Mouse (Mus musculus) ES-E14 (cell line): ENCODE measurements around the gene Prpsap1. TPM values are rescaled to one million over a fixed set of nuclear protein-coding genes. Genes with fewer than 3 reads are reported as not detected.

Source experiments
- DNase-seq: peaks from one replicate; pipeline ENCODE4 v3.0.0-alpha.2; 2013; ENCODE audit warnings: low read depth, low spot score
- H3K27ac ChIP-seq: 2 replicates; pipeline ENCODE4 v1.5.1; 2012; ENCODE audit warnings: low read depth, mild to moderate bottlenecking, low read length, moderate library complexity, mixed read lengths; ENCODE audit not compliant: poor library complexity, insufficient read depth, severe bottlenecking
- H3K36me3 ChIP-seq: 2 replicates; pipeline ENCODE4 v1.6.1; 2012; ENCODE audit warnings: mild to moderate bottlenecking, low read length, moderate library complexity, mixed read lengths; ENCODE audit not compliant: control insufficient read depth, poor library complexity, insufficient read depth, severe bottlenecking
- H3K4me1 ChIP-seq, 2 experiments: fragments of 150-350 bp in 1 of 2; sonication (generic) in 1 of 2; 2 replicates each; pipeline ENCODE4 v1.6.1; 2012; ENCODE audit warnings: low read length in 2 of 2, mild to moderate bottlenecking in 1 of 2, mixed read lengths in 1 of 2; ENCODE audit not compliant: control insufficient read depth in 2 of 2, insufficient read depth in 2 of 2, poor library complexity in 1 of 2
- H3K4me3 ChIP-seq, 2 experiments: fragments of 150-350 bp in 1 of 2; sonication (generic) in 1 of 2; 2 replicates each; pipeline ENCODE4 v1.5.1; 2012; ENCODE audit warnings: low read length in 2 of 2, low read depth in 1 of 2, mild to moderate bottlenecking in 1 of 2, mixed read lengths in 1 of 2; ENCODE audit not compliant: insufficient read depth in 1 of 2, poor library complexity in 1 of 2, severe bottlenecking in 1 of 2
- H3K9ac ChIP-seq: 2 replicates; pipeline ENCODE4 v1.6.1; 2012; ENCODE audit warnings: low read depth, mild to moderate bottlenecking, low read length, mixed read lengths; ENCODE audit not compliant: poor library complexity, insufficient read depth, severe bottlenecking
- H3K9me3 ChIP-seq: fragments of 150-350 bp; sonication (generic); 2 replicates; pipeline ENCODE4 v1.6.1; 2012; ENCODE audit warnings: low read depth, mild to moderate bottlenecking, low read length; ENCODE audit not compliant: control insufficient read depth, insufficient read depth
- CHD2 ChIP-seq: IDR thresholded peaks from 2 replicates; pipeline ENCODE4 v1.6.1; 2014; ENCODE audit warnings: mild to moderate bottlenecking, low read depth, low read length, inconsistent platforms
- HCFC1 ChIP-seq: IDR thresholded peaks from 2 replicates; pipeline ENCODE4 v1.6.1; 2012; ENCODE audit warnings: low read length, inconsistent platforms, borderline replicate concordance; ENCODE audit not compliant: insufficient read depth
- MAFK ChIP-seq: IDR thresholded peaks from 2 replicates; pipeline ENCODE4 v1.6.1; 2014; ENCODE audit warnings: mild to moderate bottlenecking, low read depth, low read length, inconsistent platforms; ENCODE audit not compliant: insufficient read depth
- ZC3H11A ChIP-seq: IDR thresholded peaks from 2 replicates; pipeline ENCODE4 v1.6.1; 2012; ENCODE audit warnings: low read depth, mild to moderate bottlenecking, inconsistent platforms, low read length, borderline replicate concordance
- ZNF384 ChIP-seq: IDR thresholded peaks from 2 replicates; pipeline ENCODE4 v1.6.1; 2012; ENCODE audit warnings: low read depth, low read length, inconsistent platforms
- in situ Hi-C, 2 experiments: fragments of 600-800 bp; cut with MboI; formaldehyde crosslinking; loops; one replicate each; pipeline ENCODE4 v1.15.1; 2025; ENCODE audit warnings: low sequenced_read_pairs in 2 of 2, inconsistent platforms in 1 of 2; ENCODE audit not compliant: unreplicated experiment in 2 of 2
- total RNA-seq: library from RNA; depleted of rRNA; stranded (reverse); fragments of 300-350 nt; gene quantifications from 2 replicates; pipeline ENCODE4 v1.2.3, GENCODE M21; 2012

Prpsap1 gene
- total RNA-seq, 1 experiment = 121 TPM

DNA sequence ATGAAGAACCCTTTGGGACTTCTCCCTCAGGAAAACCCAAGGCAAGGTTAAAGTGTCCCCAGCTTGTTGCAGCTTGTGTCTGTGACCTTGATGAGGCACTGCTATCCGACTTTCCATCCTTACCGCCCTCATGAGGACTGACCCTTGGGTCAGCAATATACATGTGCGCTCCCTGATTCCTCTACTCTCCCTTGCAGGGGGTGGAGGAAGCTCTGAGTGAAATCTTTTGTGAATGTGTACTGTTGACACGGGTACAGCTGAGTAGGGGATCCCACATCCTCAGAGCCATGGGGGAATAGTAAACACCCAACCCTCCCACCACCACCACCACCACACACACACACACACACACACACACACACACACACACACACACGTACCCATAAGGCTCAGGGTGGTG is 30.7 kb downstream of the Prpsap1 start:
- no peaks in the 10 kb centered on the region for H3K36me3 ChIP-seq
- H3K4me1 ChIP-seq = peaks cover 2 to 13% of the 10 kb centered on the region in 2 experiments; a peak in 2 of 4 replicates
- H3K4me3 ChIP-seq = no peak overlapping the region
- no peaks in the 10 kb centered on the region for H3K9me3 ChIP-seq
- DNase-seq = no peak
- in situ Hi-C loops = no loop called here
- H3K27ac ChIP-seq = no peak overlapping the region
- no peak overlapping the region for H3K9ac ChIP-seq
- TF ChIP-seq HCFC1 = no peak
- no peak for TF ChIP-seq MAFK
- no peak for TF ChIP-seq ZC3H11A
- TF ChIP-seq CHD2 = no peak
- no peak for TF ChIP-seq ZNF384

DNA sequence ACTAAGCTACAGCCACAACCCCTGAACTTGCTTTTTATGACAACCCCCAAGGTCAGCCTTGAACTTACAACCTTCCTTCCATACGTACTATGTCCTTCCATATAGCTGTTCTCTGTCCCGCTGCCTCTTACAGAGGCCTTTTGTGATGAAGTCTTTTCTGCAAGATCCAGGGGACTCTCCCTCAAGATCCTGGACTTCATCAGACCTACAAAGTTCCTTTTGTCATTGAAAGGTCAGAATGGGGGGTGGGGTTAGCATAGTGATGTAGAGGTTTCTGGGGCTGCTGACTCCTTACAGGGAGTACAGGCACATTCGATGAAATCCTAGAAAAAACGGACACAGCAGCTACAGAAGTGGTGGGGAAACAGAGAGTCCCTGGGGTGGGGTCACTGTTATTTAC is 34.2 kb downstream of the Prpsap1 start:
- H3K9me3 ChIP-seq = no peaks in the 10 kb centered on the region
- in situ Hi-C loops = loop anchor here in 1 of 2 experiments (5.0 kb wide), 1 partner anchor 237 kb away; no protein-coding TSS in a partner anchor
- H3K36me3 ChIP-seq = no peaks in the 10 kb centered on the region
- H3K4me1 ChIP-seq = peaks cover 2 to 11% of the 10 kb centered on the region in 2 experiments; a peak in 2 of 4 replicates
- H3K9ac ChIP-seq = no peak overlapping the region
- no peak overlapping the region for H3K4me3 ChIP-seq
- no peak for DNase-seq
- H3K27ac ChIP-seq = no peak overlapping the region
- TF ChIP-seq ZNF384 (no peak), CHD2 (no peak), HCFC1 (no peak), MAFK (no peak), ZC3H11A (no peak)

DNA sequence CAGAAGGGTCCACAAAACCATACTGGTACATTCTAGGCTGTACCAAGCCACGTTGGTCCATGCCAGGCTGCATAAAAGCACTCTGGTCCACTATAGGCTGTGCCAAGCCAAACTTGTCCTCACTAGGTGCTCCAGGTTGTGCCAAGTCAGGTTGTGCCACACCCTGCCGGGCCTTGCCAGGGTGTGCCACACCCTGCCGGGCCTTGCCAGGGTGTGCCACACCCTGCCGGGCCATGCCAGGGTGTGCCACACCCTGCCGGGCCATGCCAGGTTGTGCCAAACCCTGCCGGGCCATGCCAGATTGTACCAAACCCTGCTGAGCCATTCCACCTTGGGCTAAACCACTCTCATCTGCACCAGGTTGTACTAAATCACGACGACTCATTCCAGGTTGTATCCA is 37.8 kb downstream of the Prpsap1 start:
- peaks cover 0 to 10% of the 10 kb centered on the region in 2 experiments; a peak in 2 of 4 replicates for H3K4me1 ChIP-seq
- H3K27ac ChIP-seq = no peak overlapping the region
- in situ Hi-C loops = loop anchor here in 1 of 2 experiments (5.0 kb wide), 1 partner anchor 234 kb away; no protein-coding TSS in a partner anchor
- no peak for DNase-seq
- no peak overlapping the region for H3K4me3 ChIP-seq
- H3K36me3 ChIP-seq = no peaks in the 10 kb centered on the region
- TF ChIP-seq ZC3H11A = no peak
- no peak for TF ChIP-seq ZNF384
- TF ChIP-seq HCFC1 = no peak
- no peak for TF ChIP-seq CHD2
- no peak for TF ChIP-seq MAFK
- H3K9ac ChIP-seq = no peak overlapping the region
- no peaks in the 10 kb centered on the region for H3K9me3 ChIP-seq

DNA sequence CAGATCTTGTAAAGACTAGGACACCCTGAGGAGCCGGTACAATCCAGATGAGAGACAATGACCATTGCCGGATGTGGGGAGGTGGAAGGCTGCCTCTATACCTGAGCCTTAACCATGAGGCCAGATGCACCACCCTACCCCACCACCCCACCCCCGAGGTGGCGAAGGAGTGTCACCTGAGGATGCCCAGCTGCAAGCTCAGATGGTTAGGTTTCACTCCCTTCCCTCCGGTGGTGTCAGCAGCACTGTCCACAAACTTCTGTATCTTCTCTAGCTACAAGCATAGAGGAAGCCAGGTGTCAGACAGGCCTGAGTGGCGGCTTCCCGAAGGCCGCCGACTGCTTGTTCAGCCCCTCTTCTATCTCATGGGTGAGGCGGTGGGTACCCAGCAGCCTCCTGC is 40.1 kb downstream of the Prpsap1 start:
- H3K9ac ChIP-seq = no peak overlapping the region
- TF ChIP-seq CHD2 (no peak), HCFC1 (no peak), ZNF384 (no peak), MAFK (no peak)
- H3K4me1 ChIP-seq = peaks cover 0 to 3% of the 10 kb centered on the region in 2 experiments; a peak in 1 of 4 replicates
- no peaks in the 10 kb centered on the region for H3K36me3 ChIP-seq
- no peak overlapping the region for H3K27ac ChIP-seq
- in situ Hi-C loops = no loop called here
- H3K4me3 ChIP-seq = no peak overlapping the region
- no peaks in the 10 kb centered on the region for H3K9me3 ChIP-seq
- no peak for DNase-seq

DNA sequence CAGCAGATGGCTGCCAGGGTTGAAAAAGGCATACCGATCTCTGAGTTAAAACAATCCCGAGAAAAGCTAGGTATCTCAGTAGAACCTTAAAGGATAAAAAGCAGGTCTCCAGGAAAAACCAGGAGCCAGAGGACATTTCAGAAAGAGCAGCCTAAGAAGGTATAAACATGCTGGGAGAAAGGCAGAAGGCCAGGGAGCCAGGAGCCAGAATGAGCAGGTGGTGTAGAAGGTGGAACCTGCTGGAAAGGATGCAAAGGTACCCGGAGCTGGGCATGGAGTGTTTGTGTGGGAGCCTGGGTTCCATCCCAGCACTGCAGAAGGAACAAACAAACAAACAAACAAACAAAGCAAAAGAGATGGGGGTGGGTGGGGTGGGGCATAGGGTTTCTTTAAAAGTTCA is 44.7 kb downstream of the Prpsap1 start:
- no peaks in the 10 kb centered on the region for H3K9me3 ChIP-seq
- no peak overlapping the region for H3K4me3 ChIP-seq
- H3K9ac ChIP-seq = no peak overlapping the region
- TF ChIP-seq ZNF384 (no peak), CHD2 (no peak), HCFC1 (no peak), MAFK (no peak), ZC3H11A (no peak)
- H3K4me1 ChIP-seq = peaks cover 0 to 17% of the 10 kb centered on the region in 2 experiments; a peak in 2 of 4 replicates
- DNase-seq = no peak
- in situ Hi-C loops = loop anchor here (5.0 to 10.0 kb wide), 2 partner anchors 132 to 135 kb away; no protein-coding TSS in a partner anchor
- no peak overlapping the region for H3K27ac ChIP-seq
- H3K36me3 ChIP-seq = no peaks in the 10 kb centered on the region
